Mouse (Mus musculus): ENCODE measurements around the gene Med26.

DNA sequence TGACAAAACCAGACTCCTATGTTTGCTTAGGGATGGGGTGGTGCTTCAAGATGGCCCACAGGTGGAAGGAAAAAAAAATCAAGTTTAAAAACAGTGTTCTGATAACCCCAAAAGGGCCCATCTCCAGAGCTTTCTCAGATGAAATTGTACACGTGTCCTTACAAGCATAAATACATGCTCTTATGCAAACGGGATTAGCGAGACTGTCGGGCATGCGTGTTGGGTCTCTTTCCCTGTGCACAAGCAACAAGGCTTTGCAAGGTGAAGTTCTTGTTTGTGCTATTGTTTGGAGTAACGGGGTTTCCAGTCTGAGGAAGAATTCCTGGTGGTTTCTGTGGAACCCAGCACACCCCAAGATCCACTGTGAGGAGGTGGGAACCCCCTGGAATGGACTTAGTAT is 25.4 kb upstream of the Med26 start:
- no peak for TF ChIP-seq CTCF (IDR thresholded peaks at IDR 0.05; ENCODE audit: extremely low read depth, insufficient read depth, insufficient read length, insufficient replicate concordance)
- TF ChIP-seq POLR2A (IDR thresholded peaks at IDR 0.05; ENCODE audit: low read depth, low read length), result no peak

All from spleen, adult 2 months (tissue).